Mouse (Mus musculus): ENCODE measurements around the gene Chuk. TPM values are rescaled to one million over a fixed set of nuclear protein-coding genes. Genes with fewer than 3 reads are reported as not detected.

Chuk gene
- total and polyA plus RNA-seq, 2 experiments from 2014 or later, result 25.2 to 72.8 TPM

- no peak for DNase-seq
- WGBS, result 67% methylated on average over 9 of the region's 9 CpGs
- Histone ChIP-seq H3K36me3 (ENCODE audit: insufficient read depth) (peaks cover 7% of the 10 kb centered on the region; the same call in 1 of the 2 replicates), H3K9me3 (ENCODE audit: low read length) (no peaks in the 10 kb centered on the region), H3K4me1 (ENCODE audit: insufficient read depth) (peaks cover 5% of the 10 kb centered on the region; the same call in 1 of the 2 replicates), H3K4me2 (ENCODE audit: low read depth) (no peak overlapping the region), H3K27me3 (ENCODE audit: insufficient read depth, low read length) (no peaks in the 10 kb centered on the region), H3K9ac (no peak overlapping the region), H3K4me3 (ENCODE audit: low read depth, low read length) (no peak overlapping the region), H3K27ac (ENCODE audit: low read depth, low read length) (no peak overlapping the region)
- no peak for ATAC-seq
- no peak for TF ChIP-seq CTCF (IDR thresholded peaks at IDR 0.05; ENCODE audit: low read depth)
Measured at GRCm38 (mm10) chr19:44067323-44068049, 39.8 kb downstream of the Chuk start.

- ATAC-seq (no peak), DNase-seq (no peak)
- WGBS, result 93% methylated on average over 2 of the region's 2 CpGs
- peaks cover 20% of the 10 kb centered on the region for H3K36me3 ChIP-seq (ENCODE audit: insufficient read depth)
- TF ChIP-seq CTCF (IDR thresholded peaks at IDR 0.05; ENCODE audit: low read depth), result no peak
- H3K27me3 ChIP-seq (ENCODE audit: insufficient read depth, low read length), result no peaks in the 10 kb centered on the region
- H3K4me3 ChIP-seq (ENCODE audit: low read depth, low read length), result no peak overlapping the region
- no peak overlapping the region for H3K27ac ChIP-seq (ENCODE audit: low read depth, low read length)
- no peak overlapping the region for H3K9ac ChIP-seq
- peaks cover 5% of the 10 kb centered on the region; the same call in 1 of the 2 replicates for H3K4me1 ChIP-seq (ENCODE audit: insufficient read depth)
- no peak overlapping the region for H3K4me2 ChIP-seq (ENCODE audit: low read depth)
- no peaks in the 10 kb centered on the region for H3K9me3 ChIP-seq (ENCODE audit: low read length)
Measured at GRCm38 (mm10) chr19:44064734-44065133, 42.5 kb downstream of the Chuk start.

GRCm38 (mm10) chr19:44063773-44064172, 43.5 kb downstream of the Chuk start:
- Histone ChIP-seq H3K27ac (ENCODE audit: low read depth, low read length) (no peak overlapping the region), H3K9me3 (ENCODE audit: low read length) (no peaks in the 10 kb centered on the region), H3K4me2 (ENCODE audit: low read depth) (no peak overlapping the region), H3K36me3 (ENCODE audit: insufficient read depth) (peaks cover 29% of the 10 kb centered on the region), H3K4me3 (ENCODE audit: low read depth, low read length) (no peak overlapping the region), H3K9ac (no peak overlapping the region), H3K4me1 (ENCODE audit: insufficient read depth) (peaks cover 3% of the 10 kb centered on the region; the same call in 1 of the 2 replicates), H3K27me3 (ENCODE audit: insufficient read depth, low read length) (no peaks in the 10 kb centered on the region)
- 92% methylated on average over 7 of the region's 7 CpGs for WGBS
- no peak for TF ChIP-seq CTCF (IDR thresholded peaks at IDR 0.05; ENCODE audit: low read depth)
- DNase-seq (no peak), ATAC-seq (no peak)

- DNase-seq (no peak), ATAC-seq (no peak)
- Histone ChIP-seq H3K27ac (ENCODE audit: low read depth, low read length) (no peak overlapping the region), H3K4me3 (ENCODE audit: low read depth, low read length) (no peak overlapping the region), H3K4me2 (ENCODE audit: low read depth) (no peak overlapping the region), H3K27me3 (ENCODE audit: insufficient read depth, low read length) (no peaks in the 10 kb centered on the region), H3K9me3 (ENCODE audit: low read length) (no peaks in the 10 kb centered on the region), H3K4me1 (ENCODE audit: insufficient read depth) (no peaks in the 10 kb centered on the region), H3K36me3 (ENCODE audit: insufficient read depth) (peaks cover 44% of the 10 kb centered on the region), H3K9ac (no peak overlapping the region)
- no peak for TF ChIP-seq CTCF (IDR thresholded peaks at IDR 0.05; ENCODE audit: low read depth)
- WGBS, result 88% methylated on average over 3 of the region's 3 CpGs
Measured at GRCm38 (mm10) chr19:44060226-44060625, 47.1 kb downstream of the Chuk start.

GRCm38 (mm10) chr19:44055173-44055826, 52.0 kb downstream of the Chuk start:
- Histone ChIP-seq H3K27me3 (ENCODE audit: insufficient read depth, low read length) (no peaks in the 10 kb centered on the region), H3K4me1 (ENCODE audit: insufficient read depth) (no peaks in the 10 kb centered on the region), H3K4me2 (ENCODE audit: low read depth) (no peak overlapping the region), H3K9ac (no peak overlapping the region), H3K36me3 (ENCODE audit: insufficient read depth) (peaks cover 28% of the 10 kb centered on the region), H3K27ac (ENCODE audit: low read depth, low read length) (no peak overlapping the region), H3K9me3 (ENCODE audit: low read length) (no peaks in the 10 kb centered on the region), H3K4me3 (ENCODE audit: low read depth, low read length) (no peak overlapping the region)
- DNase-seq (no peak), ATAC-seq (no peak)
- WGBS, result 77% methylated on average over 4 of the region's 4 CpGs
- TF ChIP-seq CTCF (IDR thresholded peaks at IDR 0.05; ENCODE audit: low read depth), result no peak

GRCm38 (mm10) chr19:44050388-44050787, 56.9 kb downstream of the Chuk start:
- no peak overlapping the region for H3K9ac ChIP-seq
- H3K27me3 ChIP-seq (ENCODE audit: insufficient read depth, low read length), result no peaks in the 10 kb centered on the region
- H3K4me2 ChIP-seq (ENCODE audit: low read depth), result no peak overlapping the region
- no peak for DNase-seq
- no peak for ATAC-seq
- no peaks in the 10 kb centered on the region for H3K4me1 ChIP-seq (ENCODE audit: insufficient read depth)
- TF ChIP-seq CTCF (IDR thresholded peaks at IDR 0.05; ENCODE audit: low read depth), result no peak
- no peak overlapping the region for H3K4me3 ChIP-seq (ENCODE audit: low read depth, low read length)
- 82% methylated on average over 4 of the region's 4 CpGs for WGBS
- peaks cover 19% of the 10 kb centered on the region for H3K36me3 ChIP-seq (ENCODE audit: insufficient read depth)
- H3K27ac ChIP-seq (ENCODE audit: low read depth, low read length), result no peak overlapping the region
- no peaks in the 10 kb centered on the region for H3K9me3 ChIP-seq (ENCODE audit: low read length)

- ATAC-seq (no peak), DNase-seq (no peak)
- H3K4me1 ChIP-seq (ENCODE audit: insufficient read depth), result no peaks in the 10 kb centered on the region
- no peak for TF ChIP-seq CTCF (IDR thresholded peaks at IDR 0.05; ENCODE audit: low read depth)
- 59% methylated on average over 3 of the region's 3 CpGs for WGBS
- peaks cover 19% of the 10 kb centered on the region for H3K36me3 ChIP-seq (ENCODE audit: insufficient read depth)
- no peak overlapping the region for H3K4me2 ChIP-seq (ENCODE audit: low read depth)
- H3K27ac ChIP-seq (ENCODE audit: low read depth, low read length), result no peak overlapping the region
- H3K9me3 ChIP-seq (ENCODE audit: low read length), result no peaks in the 10 kb centered on the region
- no peak overlapping the region for H3K9ac ChIP-seq
- no peak overlapping the region for H3K4me3 ChIP-seq (ENCODE audit: low read depth, low read length)
- no peaks in the 10 kb centered on the region for H3K27me3 ChIP-seq (ENCODE audit: insufficient read depth, low read length)
Measured at GRCm38 (mm10) chr19:44049282-44049681, 58.0 kb downstream of the Chuk start.
